Mouse (Mus musculus) neural tube, embryonic 11.5 days (tissue): ENCODE data around the gene Tor1a. TPM values are rescaled to one million over a fixed set of nuclear protein-coding genes. Genes with fewer than 3 reads are reported as not detected.

Experiments used
- ATAC-seq: fragments of 200-750 bp; cut with Nextera tagmentation; 2 replicates; pipeline ENCODE4 v1.8.0; 2017; ENCODE audit warnings: moderate number of reproducible peaks, mild to moderate bottlenecking, moderate TSS enrichment, moderate library complexity; ENCODE audit not compliant: insufficient read depth, low FRiP score, low TSS enrichment
- DNase-seq: peaks from one replicate; pipeline ENCODE4 v3.0.0-alpha.2; 2015; ENCODE audit warnings: low spot score
- H3K27ac ChIP-seq: fragments of 300-500 bp; sonication (generic); 2 replicates; pipeline ENCODE4 v1.5.1; 2014; ENCODE audit warnings: low read depth, mild to moderate bottlenecking, low read length
- H3K27me3 ChIP-seq: fragments of 300-500 bp; sonication (generic); 2 replicates; pipeline ENCODE4 v1.6.1; 2014; ENCODE audit warnings: mild to moderate bottlenecking, low read length, mixed read lengths; ENCODE audit not compliant: control insufficient read depth, insufficient read depth
- H3K36me3 ChIP-seq: fragments of 300-500 bp; sonication (generic); 2 replicates; pipeline ENCODE4 v1.6.1; 2014; ENCODE audit warnings: mild to moderate bottlenecking, low read length, moderate library complexity, mixed read lengths; ENCODE audit not compliant: control insufficient read depth, insufficient read depth
- H3K4me1 ChIP-seq: fragments of 300-500 bp; sonication (generic); 2 replicates; pipeline ENCODE4 v1.6.1; 2014; ENCODE audit warnings: low read length, mixed read lengths; ENCODE audit not compliant: control insufficient read depth, insufficient read depth
- H3K4me2 ChIP-seq: fragments of 300-500 bp; sonication (generic); 2 replicates; pipeline ENCODE4 v1.6.1; 2014; ENCODE audit warnings: low read depth, mild to moderate bottlenecking, moderate library complexity
- H3K4me3 ChIP-seq: fragments of 300-500 bp; sonication (generic); 2 replicates; pipeline ENCODE4 v1.5.1; 2014; ENCODE audit warnings: low read depth, low read length
- H3K9ac ChIP-seq: fragments of 300-500 bp; sonication (generic); 2 replicates; pipeline ENCODE4 v1.6.1; 2014; ENCODE audit warnings: mild to moderate bottlenecking, low read length
- H3K9me3 ChIP-seq: fragments of 300-500 bp; sonication (generic); 2 replicates; pipeline ENCODE4 v1.6.1; 2016; ENCODE audit warnings: low read length; ENCODE audit not compliant: control insufficient read depth
- WGBS: fragments of 180-500 bp; shearing (Covaris S2); extraction: QIAGEN DNeasy Blood & Tissue Kit; methylation state at CpG from one replicate; pipeline ENCODE4 v1.1.7; 2014; 5-methylcytosine and 5-hydroxymethylcytosine counted together
- polyA plus RNA-seq: library from polyadenylated mRNA; unstranded; fragments of >200 nt; fragmentation: Nextera tagmentation; extraction: Ambion mirVana; gene quantifications from 2 replicates; pipeline ENCODE4 v1.2.1, GENCODE M21; 2014

Gene Tor1a
- polyA plus RNA-seq, 1 experiment from 2014 or later: 81.8 TPM

- WGBS: 23% methylated on average over 14 of the region's 14 CpGs
- Histone ChIP-seq H3K9me3 (no peaks in the 10 kb centered on the region), H3K27ac (no peak overlapping the region), H3K36me3 (no peaks in the 10 kb centered on the region), H3K4me3 (no peak overlapping the region), H3K4me2 (no peak overlapping the region), H3K27me3 (no peaks in the 10 kb centered on the region), H3K9ac (no peak overlapping the region), H3K4me1 (no peaks in the 10 kb centered on the region)
- ATAC-seq (no peak), DNase-seq (peak; percentile 80)
Observed at GRCm38 (mm10) chr2:30927844-30928628, 39.7 kb downstream of the Tor1a start.

- Histone ChIP-seq H3K9ac (no peak overlapping the region), H3K4me2 (no peak overlapping the region), H3K4me3 (no peak overlapping the region), H3K9me3 (no peaks in the 10 kb centered on the region), H3K36me3 (no peaks in the 10 kb centered on the region), H3K27ac (no peak overlapping the region), H3K4me1 (no peaks in the 10 kb centered on the region), H3K27me3 (no peaks in the 10 kb centered on the region)
- WGBS: 63% methylated on average over 9 of the region's 9 CpGs
- ATAC-seq: no peak
- DNase-seq: no peak
Observed at GRCm38 (mm10) chr2:30927151-30927781, 40.5 kb downstream of the Tor1a start.

GRCm38 (mm10) chr2:30926381-30926780, 41.4 kb downstream of the Tor1a start:
- 78% methylated on average over 4 of the region's 4 CpGs for WGBS
- Histone ChIP-seq H3K27me3 (no peaks in the 10 kb centered on the region), H3K4me2 (no peak overlapping the region), H3K9me3 (no peaks in the 10 kb centered on the region), H3K27ac (no peak overlapping the region), H3K4me1 (no peaks in the 10 kb centered on the region), H3K9ac (no peak overlapping the region), H3K36me3 (no peaks in the 10 kb centered on the region), H3K4me3 (no peak overlapping the region)
- no peak for ATAC-seq
- no peak for DNase-seq

- DNase-seq (no peak), ATAC-seq (no peak)
- H3K9ac ChIP-seq: no peak overlapping the region
- no peaks in the 10 kb centered on the region for H3K9me3 ChIP-seq
- no peak overlapping the region for H3K27ac ChIP-seq
- no peaks in the 10 kb centered on the region for H3K4me1 ChIP-seq
- no peak overlapping the region for H3K4me2 ChIP-seq
- no peaks in the 10 kb centered on the region for H3K36me3 ChIP-seq
- no peak overlapping the region for H3K4me3 ChIP-seq
- WGBS: 79% methylated on average over 4 of the region's 4 CpGs
- no peaks in the 10 kb centered on the region for H3K27me3 ChIP-seq
Observed at GRCm38 (mm10) chr2:30925181-30925580, 42.6 kb downstream of the Tor1a start.

GRCm38 (mm10) chr2:30923099-30923498, 44.6 kb downstream of the Tor1a start:
- Histone ChIP-seq H3K4me2 (no peak overlapping the region), H3K4me1 (no peaks in the 10 kb centered on the region), H3K27me3 (no peaks in the 10 kb centered on the region), H3K36me3 (no peaks in the 10 kb centered on the region), H3K9ac (no peak overlapping the region), H3K4me3 (no peak overlapping the region), H3K27ac (no peak overlapping the region), H3K9me3 (no peaks in the 10 kb centered on the region)
- WGBS: 82% methylated on average over 3 of the region's 3 CpGs
- DNase-seq: no peak
- ATAC-seq: no peak

GRCm38 (mm10) chr2:30920216-30920615, 47.5 kb downstream of the Tor1a start:
- H3K9me3 ChIP-seq: no peaks in the 10 kb centered on the region
- no peak overlapping the region for H3K27ac ChIP-seq
- H3K36me3 ChIP-seq: no peaks in the 10 kb centered on the region
- H3K9ac ChIP-seq: no peak overlapping the region
- no peaks in the 10 kb centered on the region for H3K4me1 ChIP-seq
- ATAC-seq (no peak), DNase-seq (no peak)
- 88% methylated on average over 7 of the region's 7 CpGs for WGBS
- no peaks in the 10 kb centered on the region for H3K27me3 ChIP-seq
- no peak overlapping the region for H3K4me3 ChIP-seq
- no peak overlapping the region for H3K4me2 ChIP-seq

- no peak for DNase-seq
- no peaks in the 10 kb centered on the region for H3K27me3 ChIP-seq
- no peaks in the 10 kb centered on the region for H3K4me1 ChIP-seq
- no peak overlapping the region for H3K9ac ChIP-seq
- no peak overlapping the region for H3K27ac ChIP-seq
- H3K36me3 ChIP-seq: no peaks in the 10 kb centered on the region
- H3K4me3 ChIP-seq: no peak overlapping the region
- H3K9me3 ChIP-seq: no peaks in the 10 kb centered on the region
- WGBS: 64% methylated on average over 8 of the region's 8 CpGs
- no peak overlapping the region for H3K4me2 ChIP-seq
- no peak for ATAC-seq
Observed at GRCm38 (mm10) chr2:30918780-30919329, 48.9 kb downstream of the Tor1a start.

GRCm38 (mm10) chr2:30918126-30918525, 49.6 kb downstream of the Tor1a start:
- Histone ChIP-seq H3K4me1 (no peaks in the 10 kb centered on the region), H3K9me3 (no peaks in the 10 kb centered on the region), H3K9ac (no peak overlapping the region), H3K27me3 (no peaks in the 10 kb centered on the region), H3K27ac (no peak overlapping the region), H3K4me3 (no peak overlapping the region), H3K4me2 (no peak overlapping the region), H3K36me3 (no peaks in the 10 kb centered on the region)
- 56% methylated on average over 6 of the region's 6 CpGs for WGBS
- no peak for DNase-seq
- ATAC-seq: no peak

- DNase-seq (no peak), ATAC-seq (no peak)
- no peak overlapping the region for H3K27ac ChIP-seq
- H3K9me3 ChIP-seq: no peaks in the 10 kb centered on the region
- no peaks in the 10 kb centered on the region for H3K4me1 ChIP-seq
- H3K27me3 ChIP-seq: no peaks in the 10 kb centered on the region
- no peaks in the 10 kb centered on the region for H3K36me3 ChIP-seq
- 87% methylated on average over 7 of the region's 7 CpGs for WGBS
- H3K9ac ChIP-seq: no peak overlapping the region
- no peak overlapping the region for H3K4me2 ChIP-seq
- no peak overlapping the region for H3K4me3 ChIP-seq
Observed at GRCm38 (mm10) chr2:30917649-30918048, 50.1 kb downstream of the Tor1a start.
